Mouse (Mus musculus) stomach, embryonic 15.5 days (tissue): ENCODE results near the gene Gm49378. TPM values are rescaled to one million over a fixed set of nuclear protein-coding genes. Genes with fewer than 3 reads are reported as not detected.

Experiments used
- ATAC-seq: fragments of 200-750 bp; cut with Nextera tagmentation; 2 replicates; pipeline ENCODE4 v1.8.0; 2017; ENCODE audit warnings: low read depth, moderate number of reproducible peaks, moderate TSS enrichment; ENCODE audit not compliant: insufficient read depth, low FRiP score
- H3K27ac ChIP-seq: fragments of 300-500 bp; sonication (generic); 2 replicates; pipeline ENCODE4 v1.5.1; 2015; ENCODE audit warnings: mild to moderate bottlenecking, inconsistent platforms
- H3K27me3 ChIP-seq: fragments of 300-500 bp; sonication (generic); replicated peaks from 2 replicates; pipeline ENCODE4 v1.6.1; 2015; ENCODE audit warnings: inconsistent platforms
- H3K36me3 ChIP-seq: fragments of 300-500 bp; sonication (generic); 2 replicates; pipeline ENCODE4 v1.6.1; 2015; ENCODE audit warnings: inconsistent platforms
- H3K4me1 ChIP-seq: fragments of 300-500 bp; sonication (generic); 2 replicates; pipeline ENCODE4 v1.6.1; 2015; ENCODE audit warnings: inconsistent platforms
- H3K4me2 ChIP-seq: fragments of 300-500 bp; sonication (generic); 2 replicates; pipeline ENCODE4 v1.6.1; 2015; ENCODE audit warnings: mild to moderate bottlenecking, inconsistent platforms
- H3K4me3 ChIP-seq: fragments of 300-500 bp; sonication (generic); replicated peaks from 2 replicates; pipeline ENCODE4 v1.5.1; 2015; ENCODE audit warnings: inconsistent platforms
- H3K9ac ChIP-seq: fragments of 300-500 bp; sonication (generic); 2 replicates; pipeline ENCODE4 v1.6.1; 2015; ENCODE audit warnings: inconsistent platforms
- H3K9me3 ChIP-seq: fragments of 300-500 bp; sonication (generic); 2 replicates; pipeline ENCODE4 v1.6.1; 2016; ENCODE audit warnings: inconsistent platforms
- WGBS: fragments of 180-500 bp; shearing (Covaris S2); methylation state at CpG from one replicate; pipeline ENCODE4 v1.1.7; 2015; 5-methylcytosine and 5-hydroxymethylcytosine counted together
- polyA plus RNA-seq: library from polyadenylated mRNA; unstranded; fragments of >200 nt; fragmentation: Nextera tagmentation; extraction: Ambion mirVana; gene quantifications from 2 replicates; pipeline ENCODE4 v1.2.1, GENCODE M21; 2015

Gm49378 gene
- polyA plus RNA-seq, 1 experiment from 2014 or later, result 1.3 TPM

GRCm38 (mm10) chr14:55603633-55604576 is 33.8 kb downstream of the Gm49378 start:
- H3K4me3 ChIP-seq, result peak overlapping the region; percentile 45
- H3K36me3 ChIP-seq, result peaks cover 52% of the 10 kb centered on the region
- H3K9me3 ChIP-seq, result no peaks in the 10 kb centered on the region
- peaks cover 10% of the 10 kb centered on the region for H3K4me1 ChIP-seq
- H3K9ac ChIP-seq, result peak overlapping the region; percentile 18; the same call in 1 of the 2 replicates
- H3K27me3 ChIP-seq, result no peaks in the 10 kb centered on the region
- H3K4me2 ChIP-seq, result peak overlapping the region; percentile 59
- peak; percentile 95 for ATAC-seq
- H3K27ac ChIP-seq, result peak overlapping the region; percentile 85
- WGBS, result 10% methylated on average over 19 of the region's 19 CpGs

DNA sequence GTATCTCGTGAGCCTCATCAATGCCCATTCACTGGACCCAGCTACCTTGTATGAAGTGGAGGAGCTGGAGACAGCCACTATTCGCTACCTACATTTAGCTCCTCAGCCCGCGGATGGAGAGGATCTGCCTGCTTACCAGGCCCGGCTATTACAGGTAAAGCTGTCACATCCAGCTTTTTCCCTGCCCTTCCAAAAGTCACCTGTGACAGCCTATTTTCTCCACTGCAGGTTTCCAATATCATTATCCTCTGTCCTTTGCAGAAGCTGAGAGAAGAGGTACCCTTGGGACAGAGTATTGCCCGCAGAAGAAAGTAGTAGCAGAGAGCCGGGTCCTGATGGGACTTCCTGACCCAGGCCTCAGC is 34.4 kb downstream of the Gm49378 start, which contains the start of gene Irf9:
Gene Irf9 (plus strand): TSS at position 301 of the 362 bp plus-strand sequence.
- Histone ChIP-seq H3K9me3 (no peaks in the 10 kb centered on the region), H3K4me3 (peak within 1 kb of the TSS; percentile 45), H3K9ac (peak within 1 kb of the TSS; percentile 18; the same call in 1 of the 2 replicates), H3K36me3 (peaks cover 51% of the 10 kb centered on the region), H3K4me1 (peaks cover 10% of the 10 kb centered on the region), H3K27ac (peak within 1 kb of the TSS; percentile 85), H3K27me3 (no peaks in the 10 kb centered on the region), H3K4me2 (peak within 1 kb of the TSS; percentile 59)
- WGBS, result 86% methylated on average over 7 of the region's 7 CpGs
- no peak for ATAC-seq

DNA sequence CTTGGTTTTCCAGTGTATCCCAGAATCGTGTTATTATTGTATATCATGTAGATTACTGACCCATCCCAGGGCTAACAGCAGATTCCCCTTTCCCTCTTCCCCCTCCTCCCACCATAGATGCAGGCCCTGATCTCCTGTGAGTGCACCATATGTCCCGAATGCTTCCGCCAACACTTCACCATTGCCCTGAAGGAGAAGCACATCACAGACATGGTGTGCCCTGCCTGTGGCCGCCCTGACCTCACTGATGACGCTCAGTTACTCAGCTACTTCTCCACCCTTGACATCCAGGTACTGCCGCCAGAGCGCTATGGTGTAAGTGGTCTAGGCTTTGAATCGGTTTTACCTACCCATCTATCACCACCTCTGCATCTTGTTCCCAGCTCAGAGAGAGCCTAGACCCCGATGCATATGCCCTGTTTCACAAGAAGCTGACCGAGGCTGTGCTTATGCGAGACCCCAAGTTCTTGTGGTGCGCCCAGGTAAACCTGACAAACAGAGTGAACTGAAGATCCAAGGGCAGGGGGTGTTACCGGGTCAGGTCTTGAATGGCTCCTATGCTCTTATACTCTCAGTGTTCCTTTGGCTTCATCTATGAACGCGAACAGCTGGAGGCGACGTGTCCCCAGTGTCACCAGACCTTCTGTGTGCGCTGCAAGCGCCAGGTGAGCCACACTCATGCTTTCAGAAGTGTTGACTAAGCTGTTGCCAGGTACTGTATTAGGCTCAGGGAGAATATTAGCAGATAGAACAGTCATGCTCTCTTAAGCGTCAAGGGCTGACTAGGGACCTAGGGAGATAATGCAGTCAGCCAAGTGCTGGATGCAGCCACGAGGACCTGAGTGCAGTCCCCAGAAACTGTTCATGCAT is 38.9 kb downstream of the Gm49378 start:
- ATAC-seq, result no peak
- no peak overlapping the region for H3K9ac ChIP-seq
- peaks cover 5% of the 10 kb centered on the region; the same call in 1 of the 2 replicates for H3K4me1 ChIP-seq
- no peak overlapping the region for H3K4me2 ChIP-seq
- peaks cover 62% of the 10 kb centered on the region for H3K36me3 ChIP-seq
- 92% methylated on average over 21 of the region's 21 CpGs for WGBS
- H3K27ac ChIP-seq, result no peak overlapping the region
- no peaks in the 10 kb centered on the region for H3K27me3 ChIP-seq
- no peak overlapping the region for H3K4me3 ChIP-seq
- H3K9me3 ChIP-seq, result no peaks in the 10 kb centered on the region

DNA sequence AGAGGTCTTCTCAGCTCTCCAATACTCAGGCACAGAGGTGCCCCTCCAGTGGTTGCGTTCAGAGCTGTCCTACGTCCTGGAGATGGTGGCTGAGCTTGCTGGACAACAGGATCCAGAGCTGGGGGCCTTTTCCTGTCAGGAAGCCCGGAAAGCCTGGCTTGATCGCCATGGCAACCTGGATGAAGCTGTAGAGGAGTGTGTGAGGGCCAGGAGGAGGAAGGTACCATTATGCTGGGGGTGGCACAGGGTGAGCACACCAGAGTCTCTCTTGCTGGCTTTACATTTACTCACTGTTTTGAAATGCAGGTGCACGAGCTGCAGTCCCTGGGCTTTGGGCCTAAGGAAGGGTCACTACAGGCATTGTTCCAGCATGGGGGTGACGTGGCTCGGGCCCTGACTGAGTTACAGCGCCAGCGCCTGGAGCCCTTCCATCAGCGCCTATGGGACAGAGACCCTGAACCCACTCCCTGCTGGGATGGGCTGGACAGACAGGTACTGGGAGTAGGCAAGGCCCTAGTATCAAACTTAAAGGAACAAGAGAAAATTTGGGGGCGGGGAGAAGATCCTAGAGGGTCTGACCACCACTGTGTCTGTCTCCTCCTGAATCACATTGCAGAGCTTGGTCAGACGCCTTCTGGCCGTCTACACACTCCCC is 41.5 kb downstream of the Gm49378 start:
- Histone ChIP-seq H3K9ac (no peak overlapping the region), H3K27ac (no peak overlapping the region), H3K4me3 (no peak overlapping the region), H3K4me2 (no peak overlapping the region), H3K4me1 (0 out of 2 replicates have a peak, but pooled peaks cover 9% of the 10 kb centered on the region), H3K36me3 (peaks cover 52% of the 10 kb centered on the region), H3K27me3 (no peaks in the 10 kb centered on the region), H3K9me3 (no peaks in the 10 kb centered on the region)
- ATAC-seq, result no peak
- WGBS, result 79% methylated on average over 13 of the region's 13 CpGs

DNA sequence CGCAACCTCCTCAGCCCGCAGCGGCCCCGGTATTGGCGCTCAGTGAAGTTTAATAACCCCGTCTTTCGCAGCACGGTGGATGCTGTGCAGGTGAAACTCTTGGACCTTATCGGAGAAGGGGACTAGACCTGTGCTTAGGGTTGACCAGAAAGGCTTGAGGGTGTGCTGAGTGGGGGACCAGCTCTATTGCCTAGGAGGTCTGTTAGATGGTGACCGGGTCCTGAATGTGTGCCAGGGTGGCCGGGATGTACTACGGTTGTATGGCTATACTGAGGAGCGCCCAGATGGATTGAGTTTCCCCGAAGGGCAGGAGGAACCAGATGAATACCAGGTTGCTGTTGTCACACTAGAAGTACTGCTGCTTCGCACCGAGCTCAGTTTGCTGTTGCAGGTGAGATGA is 45.5 kb downstream of the Gm49378 start:
- no peak for ATAC-seq
- Histone ChIP-seq H3K27ac (peak overlapping the region; percentile 99), H3K9ac (peak overlapping the region; percentile 77), H3K27me3 (no peaks in the 10 kb centered on the region), H3K4me3 (peak overlapping the region; percentile 81), H3K4me2 (peak overlapping the region; percentile 91), H3K9me3 (no peaks in the 10 kb centered on the region), H3K4me1 (peaks cover 17% of the 10 kb centered on the region), H3K36me3 (peaks cover 26% of the 10 kb centered on the region)
- WGBS, result 4% methylated on average over 16 of the region's 16 CpGs

- Histone ChIP-seq H3K4me2 (peak within 1 kb of the TSS; percentile 91), H3K36me3 (peaks cover 19% of the 10 kb centered on the region), H3K27me3 (no peaks in the 10 kb centered on the region), H3K4me1 (peaks cover 17% of the 10 kb centered on the region), H3K9ac (peak within 1 kb of the TSS; percentile 77), H3K27ac (peak within 1 kb of the TSS; percentile 99), H3K9me3 (no peaks in the 10 kb centered on the region), H3K4me3 (peak within 1 kb of the TSS; percentile 81)
- ATAC-seq, result peak; percentile 90
- WGBS, result under 1% methylated on average over 33 of the region's 33 CpGs
Observed at GRCm38 (mm10) chr14:55591331-55591891, 46.3 kb downstream of the Gm49378 start, which contains the start of gene Rnf31. TSS of gene Rnf31 (plus strand) at chr14:55591708.

GRCm38 (mm10) chr14:55590748-55591330 is 46.9 kb downstream of the Gm49378 start, which contains the start of gene Psme2:
TSS of gene Psme2 (minus strand) at chr14:55591113.
- peaks cover 17% of the 10 kb centered on the region for H3K4me1 ChIP-seq
- H3K4me2 ChIP-seq, result peak within 1 kb of the TSS; percentile 91
- no peaks in the 10 kb centered on the region for H3K9me3 ChIP-seq
- H3K9ac ChIP-seq, result peak within 1 kb of the TSS; percentile 77
- peak within 1 kb of the TSS; percentile 81 for H3K4me3 ChIP-seq
- H3K36me3 ChIP-seq, result peaks cover 13% of the 10 kb centered on the region
- ATAC-seq, result peak; percentile 96
- WGBS, result under 1% methylated on average over 22 of the region's 22 CpGs
- H3K27ac ChIP-seq, result peak within 1 kb of the TSS; percentile 99
- no peaks in the 10 kb centered on the region for H3K27me3 ChIP-seq

- H3K27ac ChIP-seq, result peak overlapping the region; percentile 99; the same call in 1 of the 2 replicates
- ATAC-seq, result no peak
- H3K4me2 ChIP-seq, result peak overlapping the region; percentile 91
- H3K9me3 ChIP-seq, result no peaks in the 10 kb centered on the region
- H3K27me3 ChIP-seq, result no peaks in the 10 kb centered on the region
- peak overlapping the region; percentile 81 for H3K4me3 ChIP-seq
- peaks cover 22% of the 10 kb centered on the region for H3K4me1 ChIP-seq
- 0 out of 2 replicates have a peak overlapping the region, but pooled peaks have one; percentile 37 for H3K9ac ChIP-seq
- 75% methylated on average over 11 of the region's 11 CpGs for WGBS
- H3K36me3 ChIP-seq, result peaks cover 4% of the 10 kb centered on the region
Observed at GRCm38 (mm10) chr14:55589771-55590448, 47.8 kb downstream of the Gm49378 start.

DNA sequence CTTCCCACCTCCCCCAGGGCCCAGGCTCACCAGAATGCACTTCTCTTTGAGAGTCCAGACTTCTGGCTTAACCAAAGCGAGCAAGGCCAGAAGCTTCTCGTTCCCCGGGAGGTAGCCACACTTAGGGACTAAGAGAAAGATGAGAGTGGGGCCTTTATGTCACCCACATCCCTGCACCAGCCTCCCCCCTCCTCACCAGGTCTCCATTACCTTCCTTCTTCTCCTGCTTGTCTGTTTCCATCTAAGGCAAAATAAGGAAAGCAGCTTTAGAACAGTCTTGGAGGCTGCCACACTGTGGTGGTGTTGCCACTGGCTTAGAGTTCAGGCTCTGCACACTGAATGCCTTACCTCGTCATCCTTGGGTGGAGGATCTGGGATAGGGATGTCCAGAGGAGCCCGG is 48.4 kb downstream of the Gm49378 start:
- Histone ChIP-seq H3K36me3 (no peaks in the 10 kb centered on the region; the same call in 1 of the 2 replicates), H3K27ac (no peak overlapping the region), H3K4me3 (no peak overlapping the region), H3K27me3 (no peaks in the 10 kb centered on the region), H3K9me3 (no peaks in the 10 kb centered on the region), H3K4me2 (no peak overlapping the region), H3K4me1 (peaks cover 27% of the 10 kb centered on the region), H3K9ac (no peak overlapping the region)
- WGBS, result 91% methylated on average over 5 of the region's 5 CpGs
- no peak for ATAC-seq

GRCm38 (mm10) chr14:55586149-55586548 is 51.5 kb downstream of the Gm49378 start:
- Histone ChIP-seq H3K27me3 (no peaks in the 10 kb centered on the region), H3K9ac (no peak overlapping the region), H3K4me2 (no peak overlapping the region), H3K36me3 (peaks cover 5% of the 10 kb centered on the region; the same call in 1 of the 2 replicates), H3K27ac (0 out of 2 replicates have a peak overlapping the region, but pooled peaks have one; percentile 54), H3K4me3 (no peak overlapping the region), H3K9me3 (no peaks in the 10 kb centered on the region), H3K4me1 (peaks cover 18% of the 10 kb centered on the region)
- WGBS, result 80% methylated on average over 2 of the region's 2 CpGs
- no peak for ATAC-seq
